Mouse (Mus musculus) neutrophil, adult 5-6 weeks (primary cell): ENCODE measurements around the gene Gm6377. TPM values are rescaled to one million over a fixed set of nuclear protein-coding genes. Genes with fewer than 3 reads are reported as not detected.

ENCODE experiments used
- ATAC-seq: fragments of 151-379, 151-347 bp; 2 replicates; pipeline ENCODE4 v1.8.0; 2017; ENCODE audit warnings: mild to moderate bottlenecking, moderate TSS enrichment; ENCODE audit not compliant: insufficient number of reproducible peaks, poor library complexity, low FRiP score, severe bottlenecking; ENCODE audit errors: extremely low read depth
- total RNA-seq: library from RNA; stranded (forward); fragments of 200-1000 nt; gene quantifications from 2 replicates; pipeline ENCODE4 v1.2.3, GENCODE M21; 2017

The Gm6377 gene
- 7.8 and 9.0 TPM in 2 replicates for total RNA-seq

DNA sequence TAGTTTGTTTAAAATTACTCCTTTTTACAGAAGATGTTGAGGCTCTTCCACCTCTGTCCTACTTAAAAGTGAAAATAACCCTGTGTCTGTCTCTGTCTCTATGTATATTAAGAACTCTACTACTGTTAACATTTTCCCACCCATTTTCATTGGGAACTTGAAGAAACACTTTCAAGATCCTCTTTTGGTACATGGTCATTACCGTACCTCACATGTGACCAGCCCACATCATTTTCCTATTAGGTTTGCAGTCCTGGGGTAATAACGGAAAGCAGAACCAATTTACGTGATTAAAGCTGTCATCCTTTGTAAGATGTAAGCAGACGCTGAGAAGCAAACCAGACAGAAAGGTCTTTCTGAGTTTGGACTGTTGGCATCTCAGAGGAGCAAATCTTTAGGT, at the start of gene Gm6377:
Gm6377 (plus strand) TSS at position 289 of the 400 bp plus-strand sequence.
- peak; percentile 69 for ATAC-seq

DNA sequence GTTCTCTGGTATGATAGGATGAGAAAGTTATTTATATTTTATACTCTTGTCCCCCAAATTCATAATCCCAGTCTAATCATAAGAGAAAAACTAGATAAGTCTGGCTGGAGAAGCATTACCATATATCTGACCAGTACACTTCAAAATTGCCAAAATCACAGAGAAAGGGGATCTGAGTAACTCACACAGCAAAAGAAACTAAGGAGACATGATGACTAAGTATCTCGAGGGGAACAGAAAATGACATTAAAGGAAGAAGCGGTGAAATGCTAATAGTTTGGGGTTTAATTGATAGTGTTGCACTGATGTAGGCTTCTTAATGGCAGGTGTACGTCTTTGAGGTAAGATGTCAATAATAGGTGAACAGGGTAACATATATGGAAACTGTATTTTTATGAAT, 49.4 kb upstream of the Gm6377 start:
- ATAC-seq: no peak

DNA sequence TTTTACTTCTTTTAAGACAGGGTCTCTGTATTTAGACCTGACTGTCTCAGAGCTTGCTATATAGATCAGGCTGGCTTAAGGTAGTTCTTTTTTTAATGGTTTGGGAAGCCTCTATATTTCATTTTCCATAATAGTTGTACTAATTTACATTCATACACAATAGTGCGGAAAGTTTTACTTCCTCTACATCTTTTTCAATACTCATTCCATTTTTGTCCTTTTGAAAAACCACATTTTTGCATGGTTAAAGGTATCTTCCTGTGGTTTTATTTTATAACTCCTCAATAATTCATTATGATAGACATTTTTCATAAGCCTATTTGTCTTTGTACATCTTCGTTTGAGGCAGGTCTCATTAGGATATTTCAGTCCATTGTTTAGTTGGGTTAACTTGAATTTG, 45.3 kb upstream of the Gm6377 start:
- no peak for ATAC-seq

DNA sequence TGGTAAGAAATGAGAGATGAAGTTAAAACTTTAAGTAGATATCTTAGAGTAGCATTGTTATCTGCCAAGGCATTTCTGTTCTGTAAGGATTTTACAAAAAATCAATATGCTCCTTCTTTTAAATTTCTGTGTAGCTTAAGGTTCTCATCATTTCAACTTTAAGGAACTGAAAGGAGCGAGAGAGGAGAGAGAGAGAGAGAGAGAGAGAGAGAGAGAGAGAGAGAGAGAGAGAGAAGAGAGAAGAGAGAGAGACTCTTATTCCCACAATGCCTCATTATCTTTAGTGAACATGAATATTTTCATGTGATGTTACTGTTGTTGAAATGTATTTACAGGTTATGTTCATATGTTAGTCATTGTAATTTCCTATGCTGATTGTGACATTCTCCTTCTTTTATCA, 36.2 kb upstream of the Gm6377 start:
- ATAC-seq: no peak

DNA sequence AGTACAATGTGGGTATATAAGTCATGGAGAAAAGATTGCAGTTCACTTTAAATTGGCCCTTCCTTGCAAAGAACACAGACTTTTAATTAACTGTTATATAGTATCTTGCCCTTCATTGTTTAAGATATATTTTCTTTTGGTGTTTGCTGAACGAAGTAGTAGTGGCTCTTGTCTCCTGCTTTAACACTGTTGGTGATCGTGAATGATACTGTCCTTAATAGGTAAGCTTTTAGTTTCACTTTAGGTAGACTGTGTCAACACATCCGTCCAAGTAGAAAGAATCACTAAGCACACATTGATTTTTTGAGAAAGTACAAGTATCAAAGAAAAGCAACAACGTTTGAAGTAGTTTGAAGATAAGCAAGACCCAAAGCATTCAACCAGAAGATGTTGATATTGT, 35.7 kb upstream of the Gm6377 start:
- no peak for ATAC-seq

DNA sequence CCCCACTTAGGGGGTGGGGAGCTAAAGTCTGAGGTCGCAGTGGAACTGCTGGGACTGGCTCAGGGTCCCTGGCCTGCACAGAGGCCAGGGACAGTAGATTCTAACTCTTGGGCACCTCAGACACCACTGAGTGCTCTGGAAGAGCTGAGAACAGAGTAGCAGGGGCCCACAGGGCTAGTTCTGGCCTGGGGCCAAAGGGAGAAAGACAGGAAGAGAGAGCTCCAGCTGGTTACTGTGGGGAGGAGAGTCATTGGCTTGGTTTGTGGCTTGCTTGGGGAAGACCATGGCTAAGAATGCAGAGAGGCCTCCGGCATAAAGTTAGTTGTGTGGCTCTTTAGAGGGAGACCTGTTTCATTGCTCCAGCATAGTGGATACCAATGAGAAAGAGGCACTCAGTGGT, 21.5 kb upstream of the Gm6377 start:
- no peak for ATAC-seq

DNA sequence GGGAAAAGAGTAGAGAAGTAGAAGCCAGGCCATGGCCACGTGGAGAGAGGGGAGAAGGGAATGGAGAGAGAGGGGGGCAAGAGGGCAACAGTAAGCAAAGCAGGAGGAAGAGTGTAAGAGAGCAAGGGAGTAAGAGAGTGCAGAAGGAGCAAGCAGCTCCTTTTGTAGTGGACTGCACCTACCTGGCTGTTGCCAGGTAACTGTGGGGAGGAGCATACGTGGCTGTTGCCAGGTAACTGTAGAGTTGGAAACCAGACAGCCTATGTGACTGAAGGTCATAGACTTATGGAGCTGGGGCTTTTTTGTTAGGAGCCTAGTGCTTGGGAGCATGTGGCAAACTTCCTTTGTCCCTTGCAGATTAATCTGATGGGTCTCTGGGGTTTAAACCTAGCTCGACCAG, 21.1 kb upstream of the Gm6377 start:
- ATAC-seq: no peak

DNA sequence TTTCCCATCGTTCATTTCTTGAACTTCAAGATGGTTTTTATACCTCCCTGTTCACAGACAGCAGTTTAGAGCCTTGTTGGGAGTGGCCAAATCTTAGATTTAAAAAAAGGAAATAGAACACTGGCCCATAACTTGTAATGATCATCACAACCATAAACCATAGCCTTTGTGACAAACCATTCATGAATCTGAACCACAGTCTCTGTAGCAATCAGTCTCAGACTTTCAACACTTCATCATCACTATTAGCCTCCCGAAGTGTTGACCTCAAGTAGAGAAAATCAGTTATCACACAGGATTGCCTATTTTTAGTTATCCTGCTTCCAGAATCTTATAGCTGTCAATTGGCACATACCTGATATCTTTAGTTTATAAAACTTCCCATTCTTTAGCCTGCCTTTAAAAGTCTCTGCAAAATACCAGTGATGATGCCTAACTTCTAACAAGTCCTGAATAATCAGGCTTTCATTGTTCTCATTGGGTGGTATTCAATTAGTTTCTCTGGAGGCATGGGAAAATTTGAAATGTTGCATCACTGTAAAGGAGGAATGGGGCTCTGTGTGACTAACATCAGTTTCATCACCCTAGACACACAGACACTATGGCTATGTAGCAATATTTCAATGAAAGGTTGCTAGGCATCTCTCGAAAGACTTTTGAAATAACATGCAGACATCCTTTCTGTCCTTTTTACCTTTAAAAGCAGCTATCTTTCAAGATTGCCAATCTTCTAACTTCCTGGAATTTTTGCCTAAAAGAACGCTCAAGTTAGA, 11.7 kb upstream of the Gm6377 start:
- no peak for ATAC-seq

DNA sequence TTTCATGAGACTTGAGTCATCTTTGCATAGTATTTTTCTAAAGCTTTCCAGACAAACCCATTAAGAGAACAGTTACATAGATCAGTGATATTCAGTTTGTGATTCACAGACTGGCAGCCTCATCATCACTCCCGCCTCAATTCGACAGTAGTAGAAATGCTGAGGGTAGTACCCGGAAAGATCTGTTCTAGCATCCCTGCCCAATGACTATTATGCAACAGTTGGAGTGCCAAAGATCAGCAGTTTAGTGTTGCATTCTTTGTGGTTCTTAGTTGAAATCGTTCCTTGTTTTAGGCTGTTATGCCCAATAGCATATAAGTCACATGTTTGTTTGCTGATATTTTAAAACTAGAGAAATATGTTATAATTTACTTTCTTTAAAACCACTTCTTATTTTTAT, 6.9 kb upstream of the Gm6377 start:
- ATAC-seq: no peak

DNA sequence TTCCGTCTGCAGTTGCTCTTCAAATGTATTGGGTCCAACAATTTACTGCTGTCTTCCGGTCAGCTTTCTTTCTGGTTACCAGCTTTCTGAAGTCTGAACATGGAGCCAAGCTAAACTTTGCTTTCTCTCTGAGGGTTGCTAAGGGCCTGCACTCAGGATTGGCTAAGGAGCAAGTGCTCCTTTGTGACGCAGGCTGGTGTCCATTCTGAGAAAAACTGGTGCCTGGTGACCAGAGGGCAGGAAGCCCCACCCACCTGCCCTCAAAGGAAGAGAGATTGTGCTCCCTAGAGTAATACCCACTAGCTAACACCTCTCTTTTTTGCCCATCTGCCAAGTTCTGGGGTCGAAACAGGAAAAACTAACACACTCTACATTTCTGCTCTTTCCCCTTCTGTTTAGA, 5.6 kb upstream of the Gm6377 start:
- 0 out of 2 replicates have a peak, but pooled peaks have one; percentile 30 for ATAC-seq

DNA sequence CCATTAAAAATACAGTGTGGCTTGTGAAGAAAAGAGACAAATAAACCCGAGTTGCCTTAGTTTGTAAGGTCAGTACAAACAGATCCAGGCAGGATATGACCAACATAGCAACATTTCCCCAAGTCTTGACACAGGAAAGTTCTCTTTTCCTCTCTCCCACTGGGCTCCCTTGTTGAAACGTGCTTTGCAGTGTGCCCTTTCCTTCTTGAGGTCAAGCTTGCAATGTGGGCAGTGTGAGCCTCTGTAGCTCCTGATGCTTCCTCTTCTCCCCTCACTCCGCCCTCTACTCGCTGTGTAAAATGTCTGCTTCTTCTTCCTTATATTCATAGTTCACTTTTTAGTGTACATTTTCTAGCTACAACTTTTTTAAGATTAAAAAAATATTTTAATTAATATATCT, 5.1 kb upstream of the Gm6377 start:
- peak; percentile 56; the same call in 1 of the 2 replicates for ATAC-seq

DNA sequence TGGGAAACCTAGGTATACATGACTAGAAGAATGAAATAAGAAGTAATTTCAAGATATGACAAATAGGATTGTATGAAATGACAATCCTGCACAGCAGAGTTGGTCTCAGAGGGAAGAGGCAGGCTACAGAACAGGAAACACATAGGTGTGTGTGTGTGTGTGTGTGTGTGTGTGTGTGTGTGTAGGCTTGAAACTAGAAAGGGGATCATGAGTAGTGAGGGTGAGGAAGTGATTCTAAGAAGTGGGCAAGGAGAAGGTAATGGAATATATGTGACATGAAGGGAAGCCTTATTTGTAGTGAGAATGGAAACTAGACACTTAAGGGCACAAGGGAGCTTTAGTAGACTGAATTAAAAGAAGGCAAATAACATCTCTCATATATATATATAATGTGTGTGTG, 11.3 kb downstream of the Gm6377 start:
- peak; percentile 53; the same call in 1 of the 2 replicates for ATAC-seq

DNA sequence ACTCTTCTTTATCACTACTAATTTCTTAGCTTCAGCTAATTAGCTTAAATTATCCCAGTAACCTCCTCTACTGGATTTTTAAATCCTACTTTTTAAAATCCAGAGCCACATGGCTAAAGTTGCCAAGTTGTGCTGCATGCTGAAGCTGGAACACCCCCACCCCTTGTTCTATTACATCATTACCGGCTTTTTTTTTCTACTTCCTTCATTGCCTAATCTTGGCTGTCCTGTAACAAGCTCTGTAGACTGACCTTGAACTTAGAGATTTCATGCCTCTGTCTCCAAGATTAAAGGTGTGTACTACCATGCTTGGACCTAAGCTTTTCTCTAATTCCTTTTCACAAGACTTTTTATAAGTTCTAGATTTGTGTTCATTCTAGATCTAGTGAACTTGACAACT, 32.2 kb downstream of the Gm6377 start:
- ATAC-seq: no peak

DNA sequence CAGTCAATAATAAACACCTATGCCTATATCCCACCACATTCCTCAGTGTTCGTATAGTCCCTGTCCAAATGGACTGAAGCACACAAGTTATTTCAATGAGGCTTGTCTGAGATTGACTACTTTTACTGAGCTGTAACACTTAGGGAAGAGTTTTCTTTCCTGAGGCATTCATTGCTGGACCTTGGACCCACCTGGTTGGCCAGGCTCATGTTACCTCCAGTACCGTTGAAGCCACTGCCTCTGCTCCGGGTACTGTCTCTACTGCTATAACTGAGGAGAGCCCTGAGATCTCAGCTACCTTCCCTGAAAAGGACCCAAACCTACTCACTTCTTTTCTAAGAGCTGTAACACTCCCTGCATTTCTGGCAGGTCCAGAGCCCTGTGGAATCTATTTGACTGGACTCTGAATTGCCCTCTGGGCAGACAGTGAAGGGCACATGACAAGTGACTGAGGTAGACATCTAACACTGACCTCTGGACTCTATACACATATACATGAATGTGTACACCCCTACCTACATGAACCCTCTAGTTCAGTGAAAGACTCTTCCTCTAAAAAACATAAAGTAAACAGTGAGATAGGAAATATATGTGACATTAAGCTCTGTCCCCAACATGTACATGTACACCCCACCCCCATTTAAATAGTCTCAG, 39.0 kb downstream of the Gm6377 start:
- no peak for ATAC-seq

DNA sequence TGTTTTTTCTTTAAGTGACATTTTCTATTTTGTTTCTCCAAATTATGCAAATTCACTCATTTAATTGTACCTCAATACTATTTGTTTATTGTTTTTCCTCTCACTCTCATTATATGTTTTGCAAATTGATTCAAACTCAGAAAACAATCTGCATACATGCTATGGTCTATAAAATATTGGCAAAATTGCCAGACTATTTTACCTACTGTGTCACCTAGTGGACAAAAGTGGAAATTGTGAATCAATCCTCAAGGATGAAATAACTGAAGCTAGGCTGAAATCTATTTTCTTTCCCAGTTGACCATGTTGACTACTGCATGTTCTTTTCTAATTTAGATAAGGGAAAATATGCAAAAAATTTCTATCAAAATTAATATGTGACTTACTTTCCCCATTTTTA, 41.6 kb downstream of the Gm6377 start:
- no peak for ATAC-seq

Other genes with a start within 250 kb of the Gm6377 start
- 9.9 and 10.8 TPM in 2 replicates for gene Hmgn5, start 183.4 kb upstream of the Gm6377 start, total RNA-seq
- gene Sh3bgrl, start 101.4 kb upstream of the Gm6377 start, total RNA-seq: 41.6 and 43.4 TPM in 2 replicates